Mouse (Mus musculus): Measurements from ENCODE around the gene Icam4.

The Icam4 gene

DNA sequence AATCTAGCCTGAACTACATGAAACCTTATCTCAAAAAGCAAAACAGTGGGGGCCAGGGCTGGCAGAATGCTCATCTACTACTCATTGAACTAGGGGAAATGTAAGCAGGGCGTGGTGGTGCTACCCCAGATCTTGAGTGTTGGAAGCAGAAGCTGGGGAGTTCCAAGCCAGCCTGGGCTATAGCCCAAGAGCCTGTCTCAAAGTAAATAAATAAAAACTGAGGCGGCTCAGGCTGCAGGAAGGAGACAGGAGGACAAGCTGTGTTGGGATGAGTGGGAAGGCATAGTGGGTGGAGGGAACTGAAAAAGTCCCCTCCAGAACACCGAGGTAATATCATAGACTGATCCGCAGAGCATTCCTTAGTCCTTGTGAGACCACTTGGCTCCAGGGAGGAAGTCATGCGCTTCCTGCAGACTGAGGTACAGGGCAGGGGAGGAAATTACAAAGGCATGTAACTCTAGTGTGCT lies 17.3 kb upstream of the Icam4 start:
- DNase-seq (ENCODE audit: inconsistent ontology term) = no peak

DNA sequence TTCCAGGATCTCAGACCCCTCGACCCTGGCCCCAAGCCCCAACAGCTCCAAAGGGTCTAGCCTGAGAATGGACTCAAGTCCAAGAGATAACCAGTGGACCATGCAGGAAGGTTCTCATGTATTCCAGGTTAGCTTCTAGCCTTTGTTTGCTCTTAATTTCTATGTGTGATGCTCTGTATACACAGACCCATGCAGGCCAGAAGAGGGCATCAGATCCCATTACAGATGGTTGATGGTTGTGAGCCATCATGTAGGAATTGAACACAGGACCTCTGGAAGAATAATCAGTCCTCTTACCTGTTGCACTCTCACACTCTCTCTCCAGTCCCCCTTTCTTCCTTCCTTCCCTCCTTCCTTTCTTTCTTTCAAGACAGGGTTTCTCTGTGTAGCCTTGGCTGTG lies 16.8 kb upstream of the Icam4 start:
- no peak for DNase-seq (ENCODE audit: inconsistent ontology term)

DNA sequence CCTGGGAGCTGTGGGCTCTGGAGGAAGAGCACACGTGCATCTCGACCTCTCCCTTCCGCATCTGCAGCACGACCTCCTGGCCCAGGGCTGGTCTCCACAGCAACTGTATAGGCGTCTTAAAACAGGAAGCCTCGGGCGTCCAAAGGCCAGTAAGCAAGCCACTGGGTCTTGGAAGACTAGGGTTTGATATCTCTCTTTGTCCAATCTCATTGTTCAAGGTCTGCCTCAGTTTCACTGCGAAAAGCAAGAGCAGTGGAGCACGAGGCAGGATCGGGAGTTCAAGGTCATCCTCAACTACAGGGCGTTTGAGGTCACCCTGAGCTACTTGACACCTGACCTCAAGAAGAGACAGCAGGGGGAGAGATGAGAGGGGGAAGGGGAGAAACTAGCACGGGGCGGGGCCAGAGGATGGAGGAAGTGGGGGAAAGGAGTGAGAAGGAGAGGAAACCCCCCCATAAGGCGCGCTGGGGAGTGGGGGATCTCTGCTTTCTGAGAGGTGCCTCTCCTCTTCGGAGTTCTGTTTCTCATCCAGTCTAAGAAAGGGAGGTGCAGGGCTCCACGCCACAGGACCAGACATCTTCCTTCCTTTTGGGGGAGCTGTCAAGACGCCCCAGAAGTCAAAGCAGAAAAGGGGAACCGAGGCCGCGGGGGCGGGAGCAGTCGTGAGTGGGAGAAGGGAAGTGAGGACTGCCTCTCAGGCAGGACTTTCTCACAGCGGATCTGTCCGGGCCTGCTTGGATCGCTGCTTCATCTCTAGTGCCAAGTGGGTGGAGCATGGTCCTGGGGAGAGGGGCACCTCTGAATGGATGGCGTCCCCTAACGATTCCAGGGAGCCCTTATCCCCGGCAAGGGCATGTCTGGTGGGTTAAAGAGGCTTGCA lies 14.2 kb upstream of the Icam4 start:
- no peak for DNase-seq (ENCODE audit: inconsistent ontology term)

DNA sequence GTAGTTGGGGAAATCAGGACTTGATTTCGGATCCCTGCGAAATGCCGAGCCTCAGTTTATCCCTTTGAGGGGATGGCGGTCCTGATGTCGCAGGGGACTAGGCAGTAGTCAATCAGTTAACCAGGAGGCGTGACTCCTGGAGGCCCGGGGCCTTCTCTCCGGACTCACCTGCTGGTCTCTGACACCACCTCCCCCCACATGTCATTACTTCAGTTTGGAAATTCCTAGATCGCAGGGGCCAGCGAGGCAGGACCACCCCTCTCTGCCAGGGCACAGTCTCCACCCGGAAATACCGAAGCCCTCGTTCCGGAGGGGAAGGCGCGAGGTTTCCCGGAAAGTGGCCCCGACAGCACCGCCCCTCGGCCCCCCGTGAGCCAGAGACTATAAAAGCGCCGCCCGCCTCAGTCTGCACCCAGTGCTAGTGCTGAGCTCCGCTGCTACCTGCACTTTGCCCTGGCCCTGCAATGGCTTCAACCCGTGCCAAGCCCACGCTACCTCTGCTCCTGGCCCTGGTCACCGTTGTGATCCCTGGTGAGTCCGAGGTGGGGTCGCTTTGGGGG lies 13.5 kb upstream of the Icam4 start, which contains the start of gene Icam1:
Gene Icam1, plus strand, starts transcription at position 415 of the 560 bp plus-strand sequence.
- no peak for DNase-seq (ENCODE audit: inconsistent ontology term)

DNA sequence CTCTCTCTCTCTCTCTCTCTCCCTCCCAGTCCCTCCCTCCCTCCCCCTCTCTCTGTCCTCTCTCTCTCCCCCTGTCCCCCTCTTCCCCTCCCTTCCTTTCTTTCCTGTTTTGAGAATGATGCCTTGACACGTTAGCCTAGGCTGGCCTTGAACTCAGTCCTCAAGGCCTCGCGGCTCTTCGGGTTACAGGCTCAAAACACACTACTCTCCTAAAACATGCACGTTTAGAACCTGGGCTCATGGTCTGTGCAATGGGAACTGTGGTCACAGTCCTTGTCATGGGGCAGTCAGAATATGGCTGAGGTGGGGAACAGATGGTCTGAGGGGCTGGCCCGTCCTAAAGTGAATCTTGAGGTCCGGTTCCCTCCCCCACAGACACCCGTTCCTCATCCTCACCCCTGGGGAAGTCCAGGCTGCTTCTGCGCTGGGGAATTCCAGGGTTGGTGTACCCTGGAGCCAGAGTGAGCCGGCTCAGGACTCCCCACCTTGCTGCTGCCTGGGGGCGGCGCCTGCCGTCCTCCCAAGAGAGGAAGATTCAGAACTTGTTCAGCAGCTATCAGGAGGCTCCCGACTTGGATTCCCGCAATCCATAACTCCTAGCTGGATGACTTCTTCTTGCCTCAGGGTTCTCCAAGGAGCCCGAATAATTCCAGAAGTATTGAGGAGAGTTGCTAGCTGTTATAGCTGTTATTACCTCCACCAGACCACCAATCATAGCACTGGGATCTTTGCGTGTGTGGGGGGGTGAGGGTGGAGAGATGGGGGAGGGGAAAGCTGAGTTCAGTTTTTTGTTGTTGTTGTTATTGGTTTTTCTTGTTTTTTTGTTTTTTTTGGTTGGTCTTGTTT lies 12.6 kb upstream of the Icam4 start:
- no peak for DNase-seq (ENCODE audit: inconsistent ontology term)

DNA sequence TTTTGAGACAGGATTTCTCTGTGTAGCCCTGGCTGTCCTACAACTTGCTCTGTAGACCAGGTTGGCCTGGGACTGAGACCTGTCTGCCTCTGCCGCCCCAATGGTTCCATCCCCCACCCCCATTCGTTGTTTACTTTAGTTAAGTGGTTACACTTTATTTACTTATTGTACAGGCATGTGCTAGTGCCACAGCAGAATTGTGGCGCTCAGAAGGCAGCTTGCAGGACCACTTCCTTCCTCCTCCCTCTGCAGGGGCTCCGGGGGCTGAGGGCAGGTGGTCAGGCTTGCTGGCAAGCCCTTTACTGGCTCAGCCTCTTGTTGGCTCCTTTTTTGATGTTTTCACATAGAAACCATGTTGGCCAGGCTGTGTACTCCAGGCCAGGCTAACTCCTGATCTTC lies 12.0 kb upstream of the Icam4 start:
- no peak for DNase-seq (ENCODE audit: inconsistent ontology term)

DNA sequence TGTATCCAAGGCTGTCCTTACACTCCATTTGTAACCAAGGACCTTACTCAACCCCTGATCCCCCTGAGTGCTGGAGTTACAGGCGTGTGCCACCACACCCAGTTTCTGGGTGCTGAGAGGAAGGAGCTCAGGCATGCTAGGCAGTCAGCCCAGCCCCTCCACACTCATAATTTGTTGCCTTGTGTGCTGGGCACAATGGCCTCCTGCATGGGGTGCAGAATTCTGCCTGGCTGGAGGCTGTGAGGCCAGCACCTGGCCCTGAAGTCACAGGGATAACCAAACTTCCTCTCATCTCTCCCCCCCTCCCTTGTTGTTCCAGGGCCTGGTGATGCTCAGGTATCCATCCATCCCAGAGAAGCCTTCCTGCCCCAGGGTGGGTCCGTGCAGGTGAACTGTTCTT lies 10.6 kb upstream of the Icam4 start:
- no peak for DNase-seq (ENCODE audit: inconsistent ontology term)

DNA sequence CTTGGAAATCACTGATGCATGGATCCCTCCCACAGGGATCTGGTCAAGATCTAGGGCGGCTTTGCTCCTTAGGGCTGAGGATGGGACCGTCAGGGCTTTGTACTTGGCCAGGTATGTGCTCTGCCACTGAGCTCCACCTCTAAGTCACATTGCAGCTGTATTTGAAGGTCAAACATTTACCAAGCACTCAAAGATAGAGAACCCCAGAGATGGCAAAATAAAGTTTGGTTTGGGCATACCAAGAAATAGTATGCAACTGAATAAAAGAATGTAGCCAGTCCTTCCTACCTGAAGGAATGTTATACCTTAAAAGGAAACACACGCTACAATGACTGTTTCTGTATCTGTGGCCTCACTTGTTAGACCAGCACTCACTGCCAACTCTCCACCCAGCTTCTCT lies 7.8 kb upstream of the Icam4 start:
- DNase-seq (ENCODE audit: inconsistent ontology term) = no peak

DNA sequence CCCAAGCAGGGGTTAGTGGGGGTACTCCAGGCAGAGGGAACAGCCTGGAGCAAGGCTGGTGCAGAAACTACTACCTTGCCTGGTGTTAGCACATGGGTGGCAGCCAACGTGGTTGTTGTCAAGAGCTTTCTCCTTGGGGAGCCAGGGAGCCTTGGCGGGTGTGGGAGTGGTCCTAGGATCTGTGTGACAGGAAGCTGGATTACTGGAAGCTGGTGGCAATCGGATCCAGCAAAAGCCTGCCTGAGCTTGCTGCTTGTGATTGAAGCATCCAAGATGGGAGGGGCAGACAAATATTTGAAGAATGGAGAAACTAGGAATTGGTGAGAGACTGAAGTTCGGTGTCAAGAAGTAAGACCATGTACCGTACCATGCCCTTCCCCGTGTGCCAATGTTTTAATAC lies 6.9 kb upstream of the Icam4 start:
- no peak for DNase-seq (ENCODE audit: inconsistent ontology term)

DNA sequence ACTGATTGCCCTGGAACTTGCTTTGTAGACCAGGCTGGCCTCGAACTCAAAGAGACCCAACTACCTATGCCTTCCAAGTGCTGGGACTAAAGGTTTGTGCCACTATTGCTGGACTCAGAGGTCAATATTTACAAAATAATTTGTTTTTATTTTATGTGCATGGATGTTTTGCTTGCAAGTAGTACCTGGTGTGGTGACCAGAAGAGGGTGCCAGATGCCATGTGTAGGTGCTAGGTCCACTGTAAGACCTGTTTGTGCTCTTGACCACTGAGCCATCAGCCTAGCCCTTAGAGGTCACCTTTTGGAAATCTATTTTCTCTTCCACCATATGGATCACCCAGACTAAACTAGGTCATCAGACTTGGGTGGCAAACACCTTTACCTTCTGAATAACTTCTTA lies 6.4 kb upstream of the Icam4 start:
- DNase-seq (ENCODE audit: inconsistent ontology term) = no peak

DNA sequence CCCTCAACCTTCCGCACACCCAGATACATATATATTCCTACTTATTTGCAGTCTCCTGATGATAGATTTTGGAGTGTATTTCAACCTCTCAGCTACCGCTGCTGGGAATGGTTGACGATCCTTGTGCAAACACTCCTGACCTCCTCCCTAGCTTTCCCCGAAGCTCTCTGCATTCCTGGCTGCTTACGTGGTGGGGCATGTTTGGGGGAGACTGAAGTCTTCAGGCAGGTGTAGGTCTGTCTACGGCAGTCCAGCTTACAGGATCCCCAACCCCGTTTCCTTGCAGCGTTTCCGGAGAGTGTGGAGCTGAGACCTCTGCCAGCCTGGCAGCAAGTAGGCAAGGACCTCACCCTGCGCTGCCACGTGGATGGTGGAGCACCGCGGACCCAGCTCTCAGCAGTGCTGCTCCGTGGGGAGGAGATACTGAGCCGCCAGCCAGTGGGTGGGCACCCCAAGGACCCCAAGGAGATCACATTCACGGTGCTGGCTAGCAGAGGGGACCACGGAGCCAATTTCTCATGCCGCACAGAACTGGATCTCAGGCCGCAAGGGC lies 3.8 kb upstream of the Icam4 start:
- DNase-seq (ENCODE audit: inconsistent ontology term) = no peak

DNA sequence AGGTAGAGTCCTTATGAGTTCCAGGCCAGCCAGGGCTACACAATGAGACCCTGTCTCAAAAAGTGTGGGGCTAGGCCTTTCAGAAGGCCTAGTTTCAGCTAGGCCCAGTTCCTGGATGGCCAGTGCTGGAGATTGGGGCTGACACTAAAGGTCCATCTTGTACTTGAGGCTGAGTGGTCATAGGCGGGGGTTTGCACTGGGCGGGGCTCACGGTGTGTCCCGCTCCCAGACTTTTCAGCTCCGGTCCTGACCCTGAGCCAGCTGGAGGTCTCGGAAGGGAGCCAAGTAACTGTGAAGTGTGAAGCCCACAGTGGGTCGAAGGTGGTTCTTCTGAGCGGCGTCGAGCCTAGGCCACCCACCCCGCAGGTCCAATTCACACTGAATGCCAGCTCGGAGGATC lies 2.3 kb upstream of the Icam4 start:
- no peak for DNase-seq (ENCODE audit: inconsistent ontology term)

DNA sequence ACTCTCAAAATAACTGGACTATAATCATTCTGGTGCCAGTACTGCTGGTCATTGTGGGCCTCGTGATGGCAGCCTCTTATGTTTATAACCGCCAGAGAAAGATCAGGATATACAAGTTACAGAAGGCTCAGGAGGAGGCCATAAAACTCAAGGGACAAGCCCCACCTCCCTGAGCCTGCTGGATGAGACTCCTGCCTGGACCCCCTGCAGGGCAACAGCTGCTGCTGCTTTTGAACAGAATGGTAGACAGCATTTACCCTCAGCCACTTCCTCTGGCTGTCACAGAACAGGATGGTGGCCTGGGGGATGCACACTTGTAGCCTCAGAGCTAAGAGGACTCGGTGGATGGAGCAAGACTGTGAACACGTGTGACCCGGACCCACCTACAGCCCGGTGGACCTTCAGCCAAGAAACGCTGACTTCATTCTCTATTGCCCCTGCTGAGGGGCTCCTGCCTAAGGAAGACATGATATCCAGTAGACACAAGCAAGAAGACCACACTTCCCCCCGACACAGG lies 1.3 kb upstream of the Icam4 start:
- no peak for DNase-seq (ENCODE audit: inconsistent ontology term)

DNA sequence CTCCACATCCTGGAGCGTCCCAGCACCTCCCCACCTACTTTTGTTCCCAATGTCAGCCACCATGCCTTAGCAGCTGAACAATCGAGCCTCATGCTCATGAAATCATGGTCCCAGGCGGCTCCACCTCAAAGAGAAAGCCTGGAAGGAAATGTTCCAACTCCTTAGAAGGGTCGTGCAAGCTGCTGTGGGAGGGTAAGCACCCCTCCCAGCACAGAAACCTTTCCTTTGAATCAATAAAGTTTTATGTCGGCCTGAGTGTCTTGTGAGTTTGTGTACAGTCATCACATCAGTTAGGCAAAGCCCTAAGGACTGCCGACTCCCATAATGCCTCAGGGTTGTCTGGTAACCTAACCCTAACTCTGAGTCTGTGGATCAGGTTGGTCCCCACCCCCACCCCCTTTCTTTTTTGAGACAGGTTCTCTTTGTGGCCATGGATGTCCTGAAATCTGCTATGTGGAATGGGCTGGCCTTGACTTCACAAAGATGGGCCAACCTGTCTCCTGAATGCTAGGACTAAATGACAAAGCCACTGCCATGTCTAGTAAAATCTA lies 538 bp upstream of the Icam4 start:
- DNase-seq (ENCODE audit: inconsistent ontology term) = no peak

DNA sequence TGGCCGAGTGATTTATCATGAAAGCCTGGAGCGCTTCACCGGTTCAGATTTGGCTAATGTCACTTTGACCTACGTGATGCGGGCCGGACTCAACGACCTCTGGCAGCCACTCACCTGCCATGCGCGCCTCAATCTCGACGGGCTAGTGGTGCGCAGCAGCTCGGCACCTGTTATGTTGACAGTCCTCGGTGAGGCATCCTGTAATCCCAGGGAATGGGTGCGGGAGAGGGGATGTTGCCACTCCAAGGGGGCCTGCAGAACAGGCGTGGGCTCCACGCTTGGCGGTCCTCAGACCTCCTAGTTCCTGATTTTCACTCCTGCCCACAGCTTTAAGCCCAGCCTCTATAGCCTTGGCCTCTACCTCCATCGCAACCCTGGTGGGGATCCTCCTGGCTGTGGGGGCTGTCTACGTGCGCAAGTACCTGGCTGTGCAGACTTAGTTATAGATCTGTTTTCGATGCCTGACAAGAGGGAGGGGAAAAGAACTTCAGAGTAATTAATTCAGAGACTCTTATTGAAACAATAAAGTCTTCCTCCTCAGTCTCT lies 955 bp downstream of the Icam4 start:
- DNase-seq (ENCODE audit: inconsistent ontology term) = no peak

DNA sequence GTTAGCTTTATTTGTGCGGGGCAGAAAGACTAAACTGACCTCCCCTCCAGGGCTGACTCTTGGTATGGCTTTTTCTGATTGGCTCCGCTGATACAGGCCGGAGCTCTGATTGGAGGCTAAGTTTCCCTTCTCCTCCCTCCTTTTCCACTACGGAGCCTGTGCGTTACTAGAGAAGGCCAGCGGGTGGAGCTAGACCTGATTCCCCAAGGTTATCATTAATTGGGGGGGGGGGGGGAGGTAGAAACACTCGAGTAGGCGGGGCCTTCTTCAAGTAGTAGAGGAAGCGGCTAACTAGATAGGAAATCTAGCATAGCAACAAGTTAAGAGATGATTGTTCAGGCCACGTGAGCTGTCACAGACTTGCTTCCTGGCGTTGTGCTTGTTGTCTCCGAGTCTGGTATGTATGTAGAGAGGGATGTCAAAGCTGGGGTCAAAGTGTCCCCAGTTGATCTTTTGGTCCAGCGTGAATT lies 1.6 kb downstream of the Icam4 start:
- peak; percentile 93 for DNase-seq (ENCODE audit: inconsistent ontology term)

DNA sequence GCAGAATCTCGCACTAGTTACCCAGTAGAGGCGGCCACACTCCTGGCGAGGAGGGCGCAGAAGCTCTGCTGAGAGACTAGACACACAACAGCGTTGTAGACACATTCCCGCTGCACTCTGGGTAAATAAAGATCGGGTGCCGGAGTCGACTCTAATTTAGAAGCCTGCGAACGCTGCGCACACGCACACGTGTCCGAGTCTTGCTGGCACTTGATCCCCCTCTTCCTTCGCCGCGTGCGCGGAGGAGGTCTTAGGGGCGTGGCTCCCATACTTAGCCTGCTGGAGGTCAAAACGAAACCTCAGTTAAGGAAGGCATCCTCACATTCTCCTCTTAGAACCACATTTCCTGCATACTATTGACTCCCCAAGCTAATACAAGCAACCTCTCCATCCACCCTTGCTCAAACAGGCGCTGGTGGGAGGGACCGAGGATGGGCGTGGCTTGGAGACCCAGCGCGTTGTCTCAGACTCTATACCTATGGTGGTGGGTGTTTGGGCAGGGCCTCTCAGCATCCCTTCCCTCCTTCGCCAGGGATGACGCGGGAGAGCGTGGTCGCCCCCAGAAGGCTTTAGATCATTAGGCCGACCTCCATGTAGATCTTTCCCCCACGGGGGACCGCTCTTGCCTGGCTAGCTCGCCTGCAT lies 2.2 kb downstream of the Icam4 start:
- DNase-seq (ENCODE audit: inconsistent ontology term) = peak; percentile 79

DNA sequence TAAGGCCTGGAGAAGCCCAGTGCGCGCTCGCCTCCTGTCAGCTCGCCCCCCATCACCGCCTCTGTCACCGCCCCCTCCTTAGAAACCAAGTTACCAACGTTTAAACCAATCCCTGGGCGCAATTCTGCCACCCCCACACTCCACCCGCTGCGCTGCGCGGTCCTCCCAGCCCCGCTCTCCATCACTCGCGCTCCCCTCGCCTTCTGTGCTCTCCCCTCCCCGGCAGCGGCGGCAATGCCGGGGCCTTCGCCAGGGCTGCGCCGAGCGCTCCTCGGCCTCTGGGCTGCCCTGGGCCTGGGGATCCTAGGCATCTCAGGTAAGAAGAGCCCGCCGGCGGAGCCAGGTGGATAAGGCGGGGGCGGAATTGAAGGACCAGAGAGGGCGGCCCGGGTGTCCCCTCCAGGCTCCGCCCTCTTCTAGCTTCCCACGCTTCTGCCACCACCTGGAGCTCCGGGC lies 2.8 kb downstream of the Icam4 start, which contains the start of gene Icam5:
Gene Icam5, plus strand, starts transcription at position 178 of the 456 bp plus-strand sequence.
- peak; percentile 59 for DNase-seq (ENCODE audit: inconsistent ontology term)

DNA sequence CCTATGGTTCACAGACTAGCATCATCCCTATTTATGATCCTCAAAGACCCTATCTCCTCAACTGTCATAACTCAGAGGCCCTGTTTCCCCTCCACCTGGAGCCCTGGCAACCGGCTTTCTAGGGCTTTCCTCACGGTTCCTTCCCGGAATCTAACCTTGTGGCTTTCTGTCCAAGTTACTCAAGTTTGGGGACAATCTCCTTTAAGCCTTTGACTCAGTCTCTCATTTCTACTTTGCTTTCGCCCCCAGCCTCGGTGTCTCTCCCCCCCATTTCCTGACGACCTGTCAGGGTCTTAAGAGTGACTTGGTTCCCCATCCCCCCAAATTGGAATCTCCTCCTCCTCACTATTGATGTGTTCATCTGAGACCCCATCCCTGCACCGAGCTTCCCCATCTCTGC lies 3.3 kb downstream of the Icam4 start:
- no peak for DNase-seq (ENCODE audit: inconsistent ontology term)

DNA sequence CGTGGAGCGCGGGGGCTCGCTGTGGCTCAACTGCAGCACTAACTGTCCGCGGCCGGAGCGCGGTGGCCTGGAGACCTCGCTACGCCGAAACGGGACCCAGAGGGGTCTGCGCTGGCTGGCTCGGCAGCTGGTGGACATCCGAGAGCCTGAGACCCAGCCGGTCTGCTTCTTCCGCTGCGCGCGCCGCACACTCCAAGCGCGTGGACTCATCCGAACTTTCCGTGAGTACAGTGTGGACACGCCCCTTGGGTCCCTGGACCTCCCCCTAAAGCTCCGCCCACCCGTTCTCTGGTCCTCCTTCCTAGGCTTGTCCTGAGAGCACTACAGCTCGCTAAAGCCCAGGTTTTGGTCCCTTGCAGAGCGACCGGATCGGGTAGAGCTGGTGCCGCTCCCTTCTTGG lies 4.0 kb downstream of the Icam4 start:
- DNase-seq (ENCODE audit: inconsistent ontology term) = peak; percentile 95
